Mouse (Mus musculus) fibroblast of lung, adult 2 months (primary cell): Measurements from ENCODE around the gene Gm8279.
"Not testable (repeated sequence)": the region's sequence is repeated elsewhere in the genome, so short reads cannot be mapped to it uniquely, and the experiment has no call there.

ENCODE experiments used
- DNase-seq: peaks from one replicate; pipeline ENCODE4 v3.0.0-alpha.2; 2011; ENCODE audit warnings: low read depth

Gene Gm8279

GRCm38 (mm10) chr14:5131219-5131618 lies at the start of gene Gm8279:
Gene Gm8279, plus strand, starts transcription at chr14:5131519.
- not testable (repeated sequence) for DNase-seq

- DNase-seq = not testable (repeated sequence)
These were observed 32.9 kb downstream of the Gm8279 start, which contains the start of gene Gm3317 for GRCm38 (mm10) chr14:5164235-5164634. Gene Gm3317, plus strand, starts transcription at chr14:5164535.

GRCm38 (mm10) chr14:5185493-5185892 lies 54.2 kb downstream of the Gm8279 start, which contains the start of gene Gm8271:
Gene Gm8271, plus strand, starts transcription at chr14:5185793.
- not testable (repeated sequence) for DNase-seq
